Mouse (Mus musculus): ENCODE data around the gene Cox8b. TPM values are rescaled to one million over a fixed set of nuclear protein-coding genes. Genes with fewer than 3 reads are reported as not detected.
A peak's percentile ranks its signal among the peaks of the same experiment; 100 is the strongest.
"Not testable (repeated sequence)": the region's sequence is repeated elsewhere in the genome, so short reads cannot be mapped to it uniquely, and the experiment has no call there.

Gene Cox8b
- polyA plus RNA-seq, 1 experiment from 2014 or later = not detected

GRCm38 (mm10) chr7:140908634-140909107 lies 8.4 kb upstream of the Cox8b start:
- H3K27ac ChIP-seq = no peak overlapping the region
- H3K27me3 ChIP-seq = no peaks in the 10 kb centered on the region
- ATAC-seq (ENCODE audit: low FRiP score) = peak; percentile 57; the same call in 1 of the 2 replicates
- H3K4me1 ChIP-seq = peaks cover 4% of the 10 kb centered on the region; the same call in 1 of the 2 replicates
- under 1% methylated on average over 19 of the region's 19 CpGs for WGBS
- H3K9me3 ChIP-seq = no peaks in the 10 kb centered on the region
- peak overlapping the region; percentile 61 for H3K4me2 ChIP-seq
- H3K9ac ChIP-seq = peak overlapping the region; percentile 12; the same call in 1 of the 2 replicates
- H3K36me3 ChIP-seq (replicated peaks) = no peaks in the 10 kb centered on the region
- H3K4me3 ChIP-seq (replicated peaks) = peak overlapping the region; percentile 34

DNA sequence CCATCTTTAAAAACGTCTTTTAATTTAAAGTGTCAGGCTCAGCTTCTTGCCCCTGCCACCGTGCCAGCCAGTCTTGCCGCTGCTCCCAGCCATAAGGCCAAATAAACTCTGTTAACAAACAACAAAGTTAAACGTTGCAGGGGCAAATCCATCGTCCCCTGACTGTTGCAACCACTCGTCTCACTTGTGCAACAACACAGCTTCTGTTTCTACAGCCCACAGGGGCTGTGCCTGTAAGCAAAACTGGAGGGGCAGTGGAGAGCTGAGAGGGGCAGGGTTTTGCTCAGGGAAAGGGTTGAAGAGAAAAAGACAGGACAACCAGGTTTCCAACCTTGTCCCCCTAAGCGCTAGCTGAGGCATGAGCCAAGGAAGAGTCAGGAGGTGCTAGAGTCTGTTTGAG lies 7.9 kb upstream of the Cox8b start:
- no peak overlapping the region; the same call in 1 of the 2 replicates for H3K9ac ChIP-seq
- no peaks in the 10 kb centered on the region for H3K27me3 ChIP-seq
- no peak for ATAC-seq (ENCODE audit: low FRiP score)
- no peak overlapping the region for H3K27ac ChIP-seq
- H3K4me3 ChIP-seq (replicated peaks) = no peak overlapping the region
- 52% methylated on average over 7 of the region's 7 CpGs for WGBS
- H3K9me3 ChIP-seq = no peaks in the 10 kb centered on the region
- peaks cover 4% of the 10 kb centered on the region; the same call in 1 of the 2 replicates for H3K4me1 ChIP-seq
- H3K36me3 ChIP-seq (replicated peaks) = no peaks in the 10 kb centered on the region
- peak overlapping the region; percentile 61; the same call in 1 of the 2 replicates for H3K4me2 ChIP-seq

GRCm38 (mm10) chr7:140907697-140908096 lies 7.5 kb upstream of the Cox8b start:
- H3K36me3 ChIP-seq (replicated peaks) = no peaks in the 10 kb centered on the region
- WGBS = 90% methylated on average over 7 of the region's 7 CpGs
- ATAC-seq (ENCODE audit: low FRiP score) = no peak

DNA sequence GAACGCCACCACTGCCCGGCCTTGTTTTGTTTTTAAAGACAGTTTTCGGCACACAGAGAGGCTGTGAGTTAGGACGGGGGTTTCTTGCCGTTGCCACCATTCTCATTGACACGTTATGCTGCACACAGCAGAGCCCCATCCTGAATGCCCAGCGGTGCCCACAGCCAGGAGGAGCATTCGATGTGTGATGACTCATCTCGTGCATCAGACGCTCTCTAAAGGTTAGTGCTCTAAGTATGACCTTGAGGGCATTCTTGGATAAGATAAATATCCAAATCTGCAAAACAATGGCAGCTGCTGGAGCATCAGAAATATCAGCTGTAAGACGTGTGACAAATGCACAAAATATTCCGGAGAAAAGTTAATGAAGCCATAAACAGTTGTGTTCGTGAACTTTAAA lies 6.9 kb upstream of the Cox8b start:
- Histone ChIP-seq H3K9me3 (no peaks in the 10 kb centered on the region), H3K4me3 (replicated peaks) (no peak overlapping the region), H3K9ac (no peak overlapping the region), H3K4me1 (peaks cover 4% of the 10 kb centered on the region; the same call in 1 of the 2 replicates), H3K27me3 (no peaks in the 10 kb centered on the region), H3K36me3 (replicated peaks) (no peaks in the 10 kb centered on the region), H3K27ac (no peak overlapping the region), H3K4me2 (no peak overlapping the region)
- no peak for ATAC-seq (ENCODE audit: low FRiP score)
- 87% methylated on average over 13 of the region's 13 CpGs for WGBS

More at GRCm38 (mm10) chr7:140907697-140908096, 7.5 kb upstream of the Cox8b start:
- Histone ChIP-seq H3K4me3 (replicated peaks) (no peak overlapping the region), H3K27ac (no peak overlapping the region), H3K9me3 (no peaks in the 10 kb centered on the region), H3K27me3 (no peaks in the 10 kb centered on the region), H3K4me2 (no peak overlapping the region), H3K4me1 (peaks cover 4% of the 10 kb centered on the region; the same call in 1 of the 2 replicates), H3K9ac (no peak overlapping the region)

DNA sequence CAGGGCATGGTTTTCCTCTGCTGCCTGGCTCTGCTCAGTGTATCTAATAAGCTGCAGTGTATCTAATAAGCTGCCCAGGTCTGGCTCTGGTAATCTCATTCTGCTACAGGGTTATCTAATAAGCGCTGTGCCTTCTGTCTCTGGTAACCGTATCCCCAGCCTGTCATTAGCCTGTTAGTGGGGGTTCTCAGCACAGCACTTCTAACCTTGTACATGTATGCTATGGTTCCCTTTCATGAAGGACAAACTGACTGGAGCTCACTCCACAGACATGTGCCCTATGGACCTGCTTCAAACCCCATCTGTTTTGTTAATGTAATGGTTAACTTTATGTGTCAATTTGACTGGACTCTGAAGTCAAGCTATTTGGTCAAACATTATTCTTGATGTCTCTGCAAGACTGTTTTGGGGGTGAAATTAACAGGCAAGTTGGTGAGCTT lies 5.4 kb upstream of the Cox8b start:
- Histone ChIP-seq H3K4me1 (peaks cover 4% of the 10 kb centered on the region; the same call in 1 of the 2 replicates), H3K9ac (no peak overlapping the region), H3K27me3 (no peaks in the 10 kb centered on the region), H3K36me3 (replicated peaks) (no peaks in the 10 kb centered on the region), H3K9me3 (no peaks in the 10 kb centered on the region), H3K4me2 (no peak overlapping the region), H3K27ac (no peak overlapping the region), H3K4me3 (replicated peaks) (no peak overlapping the region)
- no peak for ATAC-seq (ENCODE audit: low FRiP score)
- 94% methylated on average over 2 of the region's 2 CpGs for WGBS

DNA sequence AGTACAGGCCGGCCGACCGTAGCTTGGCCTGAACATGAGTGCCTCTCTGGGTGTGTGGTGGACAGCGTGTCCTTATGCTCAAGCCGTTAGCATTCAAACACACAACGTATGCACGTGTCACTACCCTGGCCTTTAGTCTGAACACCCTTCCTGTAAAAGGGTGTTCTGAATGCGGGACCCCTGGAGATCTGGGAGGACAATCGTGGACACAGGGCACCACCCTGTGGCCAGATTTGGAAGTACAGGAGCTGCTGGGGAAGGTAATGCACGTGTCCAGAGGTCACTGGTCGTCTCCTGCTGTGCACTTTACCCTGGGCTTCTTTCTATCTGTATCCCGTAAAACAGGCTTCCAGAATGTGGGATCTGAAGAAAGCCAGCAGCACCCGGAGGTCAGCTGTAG lies 3.0 kb upstream of the Cox8b start:
- peak; percentile 46; the same call in 1 of the 2 replicates for ATAC-seq (ENCODE audit: low FRiP score)
- no peak overlapping the region for H3K9ac ChIP-seq
- H3K36me3 ChIP-seq (replicated peaks) = peaks cover 13% of the 10 kb centered on the region
- H3K4me1 ChIP-seq = no peaks in the 10 kb centered on the region
- no peak overlapping the region for H3K4me2 ChIP-seq
- 24% methylated on average over 13 of the region's 13 CpGs for WGBS
- H3K4me3 ChIP-seq (replicated peaks) = no peak overlapping the region
- no peaks in the 10 kb centered on the region for H3K9me3 ChIP-seq
- no peak overlapping the region for H3K27ac ChIP-seq
- no peaks in the 10 kb centered on the region for H3K27me3 ChIP-seq

DNA sequence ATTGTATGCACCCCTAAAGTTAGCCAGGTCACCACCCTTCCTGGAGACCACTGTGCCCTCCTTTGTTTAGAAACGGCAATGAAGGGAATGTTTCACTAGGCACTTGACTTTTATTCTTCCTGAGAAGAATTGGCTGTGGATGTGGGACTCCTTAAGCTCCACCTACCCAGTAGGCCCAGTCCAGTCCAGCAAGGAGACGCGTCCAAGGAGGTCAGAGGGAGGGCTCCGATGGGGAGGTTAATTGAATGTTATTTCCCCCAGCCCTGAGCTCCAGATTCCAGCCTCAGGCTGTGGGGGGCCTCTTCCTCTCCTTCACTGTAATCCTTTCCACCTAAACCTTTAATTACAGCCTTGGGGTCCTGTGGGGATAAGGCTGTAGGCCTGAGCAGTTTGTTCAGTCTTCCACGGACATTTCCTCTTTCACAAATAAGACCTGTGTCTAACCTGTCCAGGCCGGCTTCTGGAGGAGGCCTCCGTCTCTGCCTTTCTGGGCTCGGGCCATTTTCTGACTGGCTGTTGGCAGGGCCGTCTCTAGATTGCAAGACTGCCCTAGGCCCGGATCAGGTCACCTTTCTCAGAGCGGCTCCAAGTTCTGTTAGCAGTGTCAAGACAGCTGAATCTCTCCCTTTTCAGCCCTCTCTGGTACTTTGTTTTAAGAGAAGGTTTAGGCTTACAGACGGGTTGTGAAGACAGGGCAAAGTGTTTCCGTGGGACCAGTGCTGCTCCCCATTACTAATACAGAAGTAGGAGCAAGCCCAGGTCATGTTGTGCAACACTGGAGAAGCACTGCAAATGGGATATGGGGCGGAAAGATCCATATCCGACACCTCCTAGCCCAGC lies 2.0 kb upstream of the Cox8b start:
- no peaks in the 10 kb centered on the region for H3K9me3 ChIP-seq
- no peak overlapping the region for H3K4me3 ChIP-seq (replicated peaks)
- no peak overlapping the region for H3K9ac ChIP-seq
- no peak for ATAC-seq (ENCODE audit: low FRiP score)
- H3K4me1 ChIP-seq = no peaks in the 10 kb centered on the region
- H3K27ac ChIP-seq = no peak overlapping the region
- 71% methylated on average over 15 of the region's 15 CpGs for WGBS
- no peak overlapping the region for H3K4me2 ChIP-seq
- no peaks in the 10 kb centered on the region for H3K27me3 ChIP-seq
- peaks cover 22% of the 10 kb centered on the region for H3K36me3 ChIP-seq (replicated peaks)

GRCm38 (mm10) chr7:140899121-140899520 lies 1.1 kb downstream of the Cox8b start:
- no peak for ATAC-seq (ENCODE audit: low FRiP score)
- WGBS = 85% methylated on average over 3 of the region's 3 CpGs
- no peak overlapping the region for H3K27ac ChIP-seq
- H3K4me3 ChIP-seq (replicated peaks) = no peak overlapping the region
- no peaks in the 10 kb centered on the region for H3K9me3 ChIP-seq
- no peak overlapping the region for H3K9ac ChIP-seq
- H3K4me2 ChIP-seq = no peak overlapping the region
- H3K4me1 ChIP-seq = no peaks in the 10 kb centered on the region
- H3K36me3 ChIP-seq (replicated peaks) = peaks cover 48% of the 10 kb centered on the region
- H3K27me3 ChIP-seq = no peaks in the 10 kb centered on the region

- Histone ChIP-seq H3K27ac (no peak overlapping the region), H3K4me2 (no peak overlapping the region), H3K9me3 (no peaks in the 10 kb centered on the region), H3K4me3 (replicated peaks) (no peak overlapping the region), H3K9ac (no peak overlapping the region), H3K36me3 (replicated peaks) (peaks cover 60% of the 10 kb centered on the region), H3K4me1 (no peaks in the 10 kb centered on the region), H3K27me3 (no peaks in the 10 kb centered on the region)
- 91% methylated on average over 7 of the region's 7 CpGs for WGBS
- ATAC-seq (ENCODE audit: low FRiP score) = no peak
These were observed 2.4 kb downstream of the Cox8b start for GRCm38 (mm10) chr7:140897863-140898262.

DNA sequence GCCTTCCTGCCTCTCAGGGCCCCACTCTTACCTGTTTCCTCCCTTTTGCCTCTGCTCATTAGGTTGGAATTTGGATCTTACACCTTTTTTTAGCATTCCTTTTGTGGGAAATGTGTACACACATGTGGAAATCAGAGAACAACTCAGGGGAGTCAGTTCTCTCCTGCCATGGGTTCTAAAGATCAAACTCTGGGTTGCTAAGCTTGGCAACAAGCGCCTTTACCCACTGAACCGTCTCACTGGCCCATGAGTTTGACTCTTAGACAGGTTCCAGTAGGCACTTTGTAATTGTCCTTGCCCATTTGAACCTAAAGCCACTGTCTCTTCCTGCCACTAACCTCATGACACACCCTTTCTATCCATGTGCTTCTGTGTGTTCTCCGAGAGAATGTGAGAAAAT lies 5.6 kb downstream of the Cox8b start:
- Histone ChIP-seq H3K36me3 (replicated peaks) (peaks cover 80% of the 10 kb centered on the region), H3K4me3 (replicated peaks) (no peak overlapping the region), H3K4me2 (no peak overlapping the region), H3K27ac (no peak overlapping the region), H3K4me1 (no peaks in the 10 kb centered on the region), H3K9me3 (no peaks in the 10 kb centered on the region), H3K27me3 (no peaks in the 10 kb centered on the region), H3K9ac (no peak overlapping the region)
- ATAC-seq (ENCODE audit: low FRiP score) = no peak
- 94% methylated on average over 3 of the region's 3 CpGs for WGBS

- WGBS = 90% methylated on average over 7 of the region's 7 CpGs
- Histone ChIP-seq H3K36me3 (replicated peaks) (peaks cover 81% of the 10 kb centered on the region), H3K4me2 (no peak overlapping the region)
These were observed 6.2 kb downstream of the Cox8b start for GRCm38 (mm10) chr7:140894031-140894430.

GRCm38 (mm10) chr7:140890636-140891035 lies 9.6 kb downstream of the Cox8b start:
- H3K27ac ChIP-seq; ATAC-seq (ENCODE audit: low FRiP score); H3K9me3 ChIP-seq; H3K4me2 ChIP-seq; H3K4me3 ChIP-seq (replicated peaks); H3K4me1 ChIP-seq; H3K27me3 ChIP-seq; H3K9ac ChIP-seq: not testable (repeated sequence)
- WGBS = 96% methylated on average over 16 of the region's 16 CpGs
- H3K36me3 ChIP-seq (replicated peaks) = peaks cover 78% of the 10 kb centered on the region

More at GRCm38 (mm10) chr7:140894031-140894430, 6.2 kb downstream of the Cox8b start:
- Histone ChIP-seq H3K4me1 (no peaks in the 10 kb centered on the region), H3K9me3 (no peaks in the 10 kb centered on the region), H3K9ac (no peak overlapping the region), H3K27me3 (no peaks in the 10 kb centered on the region), H3K4me3 (replicated peaks) (no peak overlapping the region), H3K27ac (no peak overlapping the region)
- ATAC-seq (ENCODE audit: low FRiP score) = no peak

DNA sequence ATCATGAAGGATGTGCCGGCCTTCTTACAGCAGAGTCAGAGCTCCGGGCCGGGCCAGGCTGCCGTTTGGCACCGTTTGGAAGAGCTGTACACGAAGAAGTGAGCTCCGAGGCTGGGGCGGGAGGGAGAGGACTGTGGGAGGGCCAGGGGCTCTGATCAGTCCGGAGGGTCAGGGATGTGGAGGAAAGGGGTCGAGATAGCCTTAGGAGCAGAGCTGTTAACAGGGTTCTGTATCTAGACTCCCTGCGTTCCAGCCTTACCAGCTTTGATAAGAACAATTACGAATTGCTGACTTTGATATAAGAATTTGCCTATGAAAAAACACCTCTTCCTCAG lies 17.8 kb downstream of the Cox8b start:
- Histone ChIP-seq H3K4me3 (replicated peaks) (peak overlapping the region; percentile 95), H3K4me2 (peak overlapping the region; percentile 66), H3K9me3 (no peaks in the 10 kb centered on the region), H3K27ac (peak overlapping the region; percentile 69), H3K27me3 (no peaks in the 10 kb centered on the region), H3K36me3 (replicated peaks) (peaks cover 21% of the 10 kb centered on the region), H3K9ac (peak overlapping the region; percentile 83), H3K4me1 (peaks cover 17% of the 10 kb centered on the region)
- WGBS = under 1% methylated on average over 12 of the region's 12 CpGs
- ATAC-seq (ENCODE audit: low FRiP score) = peak; percentile 73

All from forebrain, embryonic 12.5 days (tissue).